Mouse (Mus musculus) c-Kit-positive CD71-positive TER-119-negative erythroid progenitor cells, embryonic 14.5 days (primary cell): ENCODE results near the gene Smim7.
A peak's percentile ranks its signal among the peaks of the same experiment; 100 is the strongest.

Source experiments
- DNase-seq: peaks from one replicate; pipeline ENCODE4 v3.0.0-alpha.2; 2013; ENCODE audit warnings: low read depth

The Smim7 gene

DNA sequence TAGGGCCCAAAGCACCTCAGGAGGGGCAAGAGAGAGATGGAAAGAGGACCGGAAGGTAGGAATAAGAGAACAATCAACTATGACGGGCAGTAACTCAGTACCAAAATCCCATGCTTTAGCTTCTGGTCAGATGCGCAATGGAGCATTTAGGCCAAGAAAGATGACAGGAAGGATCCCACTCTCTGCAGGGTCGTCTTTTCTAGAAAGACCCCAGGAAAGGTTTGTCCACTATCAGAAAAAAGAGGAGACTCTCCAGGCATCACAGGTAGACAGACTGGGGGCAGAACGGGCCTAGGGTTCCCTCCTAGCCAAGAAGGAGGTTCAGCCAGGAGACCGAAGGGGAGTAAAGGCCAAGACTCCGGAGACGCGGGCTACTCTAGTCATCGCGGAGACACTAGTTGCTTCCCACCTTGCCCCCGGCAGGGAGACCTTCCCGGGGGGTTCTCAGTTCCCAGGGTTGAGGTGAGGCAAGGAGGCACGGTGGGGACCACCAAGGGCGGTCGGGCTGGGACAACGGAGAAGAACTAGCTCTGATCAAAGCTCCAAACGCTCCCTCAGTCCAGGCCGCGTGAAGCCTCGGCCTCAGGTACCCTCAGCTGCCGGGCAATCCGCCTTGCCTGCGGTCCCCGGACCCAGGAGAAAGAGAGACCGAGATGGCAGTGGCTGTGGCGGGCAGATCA, 23.6 kb downstream of the Smim7 start:
- peak; percentile 13 for DNase-seq

DNA sequence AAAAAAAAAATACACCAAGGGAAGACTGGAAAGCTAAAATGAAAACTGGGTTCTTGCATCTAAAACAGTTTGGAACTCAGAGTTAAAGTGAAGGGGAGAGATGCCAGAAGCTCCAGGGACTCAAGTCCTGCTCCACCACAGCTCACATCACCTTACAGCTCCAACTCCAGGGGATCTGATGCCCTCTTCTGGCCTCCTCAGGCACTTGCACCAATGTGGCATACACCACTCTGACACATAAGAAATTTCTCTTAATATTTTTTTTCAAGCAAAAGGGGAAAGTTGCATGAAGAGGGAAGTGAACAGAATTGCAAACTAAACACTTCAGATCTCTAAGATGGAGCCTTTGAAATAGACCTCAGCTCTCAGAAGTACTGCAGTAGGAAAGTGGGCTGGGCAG, 31.7 kb downstream of the Smim7 start:
- peak; percentile 23 for DNase-seq

DNA sequence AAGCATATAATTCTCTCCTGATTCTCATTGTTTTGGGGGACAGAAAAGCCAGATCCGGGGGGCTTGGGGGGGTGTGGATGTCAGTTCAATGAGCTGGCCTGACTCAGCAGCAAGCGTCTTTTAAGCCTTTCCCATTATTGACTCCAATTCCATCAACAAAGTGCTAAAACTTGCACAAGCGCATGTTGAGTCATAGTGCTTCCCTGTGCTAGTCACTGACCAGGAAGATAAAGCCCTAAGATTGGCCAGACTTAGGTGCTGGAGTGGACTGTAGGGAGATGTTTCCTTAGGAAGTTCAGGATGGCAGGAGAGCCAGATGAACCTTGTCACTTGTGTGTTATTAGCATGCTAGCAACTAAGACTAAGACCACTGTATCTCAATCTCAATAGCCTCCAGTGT, 36.0 kb downstream of the Smim7 start:
- no peak for DNase-seq

DNA sequence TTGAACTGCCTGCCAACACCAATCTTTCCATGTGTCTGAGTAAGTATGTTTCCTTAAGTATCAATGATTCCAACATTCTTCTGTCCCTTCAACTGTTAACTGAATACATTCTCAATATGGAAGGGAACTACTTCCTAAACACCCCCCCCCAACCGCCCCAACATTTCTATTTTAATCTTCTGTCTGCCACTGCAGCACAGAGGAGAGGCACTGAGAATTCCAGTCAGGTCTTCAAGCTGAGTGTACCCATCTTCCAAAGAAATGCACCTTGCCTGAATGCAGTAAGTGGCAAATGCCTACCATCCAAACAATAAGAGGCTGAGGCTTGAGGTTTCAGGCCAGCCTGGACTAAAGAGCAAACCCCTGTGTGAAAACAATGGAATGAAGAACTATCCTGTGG, 38.8 kb downstream of the Smim7 start:
- DNase-seq, result no peak

DNA sequence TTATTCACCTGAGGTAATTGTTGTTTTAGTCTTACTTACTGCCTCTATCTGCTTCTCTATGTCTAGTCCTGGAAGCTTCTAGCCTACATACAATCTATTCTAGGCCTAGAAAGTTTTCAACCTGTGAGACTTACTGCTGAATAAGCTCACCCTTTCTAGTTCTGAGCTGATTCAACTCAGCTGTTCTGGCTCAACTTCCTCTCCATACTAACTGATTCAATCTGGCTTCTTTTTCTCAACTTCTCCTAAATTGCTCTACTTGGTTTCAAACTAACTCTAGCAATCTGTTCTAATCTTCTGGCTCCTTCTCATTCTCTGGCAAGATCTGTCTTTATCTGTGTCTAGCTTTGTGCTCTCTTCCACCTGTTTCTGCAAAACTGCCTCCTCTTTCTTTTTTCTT, 49.0 kb downstream of the Smim7 start:
- DNase-seq, result no peak

DNA sequence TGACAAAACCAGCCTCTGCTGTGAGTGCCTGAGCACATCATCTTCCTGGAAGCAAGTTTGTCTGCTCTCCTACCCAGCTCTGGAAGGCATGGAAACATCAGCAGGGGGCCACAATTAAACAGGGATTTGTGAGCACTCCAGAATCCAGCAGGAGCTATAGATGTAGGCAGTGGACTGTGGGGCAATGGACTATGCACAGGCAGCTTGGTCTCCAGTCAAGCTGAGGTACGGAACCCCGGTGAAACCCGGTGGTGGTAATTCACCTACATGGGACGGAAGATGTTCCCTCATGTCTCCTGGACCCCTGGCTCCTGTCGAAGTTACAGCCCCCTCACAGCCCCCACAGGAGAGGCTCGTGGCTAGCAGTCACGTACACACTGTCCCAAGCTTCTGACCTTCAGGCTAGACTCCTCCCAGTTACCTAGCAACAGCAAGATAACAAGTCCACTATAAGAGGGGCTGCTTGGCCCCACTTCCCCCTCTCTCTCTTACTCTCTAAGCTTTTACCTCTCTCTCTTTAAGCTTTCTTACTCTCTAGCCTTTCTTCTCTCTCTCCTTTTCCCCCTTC, 53.4 kb downstream of the Smim7 start:
- no peak for DNase-seq
